Mouse (Mus musculus) frontal cortex, postnatal 14 days (tissue): ENCODE measurements around the gene Dusp1.

ENCODE experiments used
- DNase-seq, 2 experiments: peaks; one replicate each; pipeline ENCODE4 v3.0.0; 2022; ENCODE audit warnings: low spot score in 2 of 2

Dusp1 gene

DNA sequence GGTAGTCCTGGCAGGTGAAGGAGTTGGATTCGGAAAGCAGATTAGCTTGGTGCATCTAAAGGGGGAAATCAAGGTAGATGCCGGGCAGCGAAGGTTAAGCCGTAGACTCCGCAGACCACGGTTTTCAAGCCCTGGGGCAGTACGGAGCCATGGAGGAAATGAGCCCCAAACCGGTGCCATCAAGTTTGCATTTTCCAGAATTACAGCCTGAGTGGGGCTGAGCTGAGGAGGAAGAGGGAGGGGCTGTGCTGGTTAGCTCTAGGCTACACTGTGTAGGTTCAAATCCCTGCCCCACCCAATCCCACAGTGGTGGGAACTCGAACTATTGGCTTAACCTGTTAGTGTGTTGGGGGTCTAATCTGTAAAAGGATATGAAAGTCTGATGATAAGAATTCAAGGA, 97.4 kb downstream of the Dusp1 start:
- no peak for DNase-seq

DNA sequence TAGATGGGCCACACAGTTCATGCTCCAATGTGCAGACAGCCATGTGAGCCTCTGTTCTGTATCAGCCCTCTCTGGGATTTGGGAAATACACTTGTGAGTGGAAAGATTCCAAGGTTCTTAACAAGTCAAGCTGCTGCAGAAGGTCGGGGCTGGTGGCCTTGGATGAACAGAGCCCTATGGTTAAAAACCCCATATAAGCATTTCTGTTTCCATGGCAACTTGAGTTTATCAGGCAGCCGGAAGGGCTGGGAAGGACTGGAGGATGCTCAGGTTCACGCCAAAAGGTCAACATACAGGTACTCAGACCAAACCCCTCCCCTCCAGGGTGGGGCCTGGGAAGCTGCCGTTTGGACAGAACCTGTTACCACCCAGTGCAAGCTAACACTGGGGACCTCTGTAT, 97.9 kb downstream of the Dusp1 start:
- DNase-seq = no peak

DNA sequence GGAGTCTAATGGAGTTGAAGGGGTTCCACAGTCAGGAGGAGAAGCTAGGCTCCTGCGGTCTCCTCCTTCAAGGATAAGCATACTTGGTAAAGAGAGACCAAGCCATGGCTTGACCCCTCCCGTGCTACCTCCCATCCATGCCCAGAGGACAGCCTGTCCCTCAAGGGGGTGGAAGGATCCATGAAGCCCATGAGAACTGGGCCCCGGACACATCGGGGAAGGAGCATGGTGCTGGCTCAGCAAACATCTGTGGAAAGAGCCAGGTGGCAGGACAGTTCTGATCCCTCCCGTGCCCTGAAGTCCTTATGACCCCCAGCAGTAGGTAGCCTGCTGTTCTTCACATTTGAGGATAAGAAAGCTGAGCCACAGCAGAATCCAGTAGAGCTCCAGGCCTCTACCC, 98.5 kb downstream of the Dusp1 start:
- no peak for DNase-seq

DNA sequence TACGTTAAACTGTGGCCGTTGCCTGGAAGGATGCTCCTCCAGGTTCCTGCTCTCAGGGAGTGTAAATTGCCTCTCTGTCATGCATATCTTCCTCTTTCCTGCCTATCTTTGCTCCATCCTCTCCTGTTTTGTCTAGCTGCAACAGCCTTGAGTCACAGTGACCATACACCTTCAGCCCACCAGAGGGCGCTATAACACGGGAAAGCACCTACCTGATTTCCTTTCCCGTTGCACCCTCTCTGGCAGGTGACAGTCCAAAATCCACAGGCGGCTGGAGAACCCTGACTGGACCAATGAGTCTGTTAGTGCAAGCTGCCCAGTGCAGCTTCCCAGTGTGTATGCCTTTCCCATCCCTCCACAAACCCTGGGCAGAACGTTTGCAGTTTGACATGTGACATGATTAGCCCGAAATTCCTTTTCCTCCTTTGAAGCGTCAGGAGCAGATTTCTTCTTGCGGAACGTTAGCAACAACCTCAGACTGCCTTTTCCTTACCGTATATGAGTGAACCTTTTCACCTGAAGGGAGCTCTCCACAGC, 99.2 kb downstream of the Dusp1 start:
- DNase-seq = peak in 1 of 2 experiments; percentile 78

DNA sequence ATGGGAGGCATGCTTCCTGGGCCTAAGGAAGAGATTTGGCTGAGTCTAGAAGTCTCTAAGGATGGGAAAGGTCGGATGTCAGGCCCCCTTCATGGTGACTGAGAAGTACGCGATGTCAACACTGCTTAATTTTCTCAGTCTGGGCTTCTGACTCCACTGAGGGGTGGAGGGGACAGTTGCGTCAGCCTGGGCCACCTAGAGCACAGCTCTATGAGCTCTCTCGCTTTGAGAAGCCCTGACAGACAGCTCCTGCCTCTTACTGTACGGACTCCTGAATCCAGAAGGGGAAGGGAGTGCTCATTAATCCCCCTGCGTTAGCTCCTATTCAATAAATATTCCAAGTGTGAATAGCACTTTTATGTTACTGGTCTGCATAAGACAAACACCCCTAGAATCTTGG, 103.9 kb downstream of the Dusp1 start:
- no peak for DNase-seq

DNA sequence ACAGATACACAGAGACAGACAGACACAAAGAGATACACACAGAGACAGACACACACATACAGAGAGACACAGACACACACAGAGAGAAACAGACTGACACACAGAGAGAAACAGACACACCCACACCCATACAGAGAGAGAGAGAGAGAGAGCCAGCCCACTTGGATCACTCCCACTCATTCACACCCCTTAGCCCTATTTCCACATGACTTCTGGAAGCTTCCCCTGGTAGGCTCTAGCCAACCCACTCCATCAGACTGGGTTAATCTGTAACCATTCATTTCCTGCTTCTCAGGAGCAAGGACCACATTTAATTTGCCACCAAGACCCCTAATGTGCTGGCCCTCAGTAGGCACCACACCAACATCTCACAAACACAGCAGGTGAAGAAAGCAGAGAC, 104.4 kb downstream of the Dusp1 start:
- DNase-seq = no peak
